Mouse (Mus musculus) G1E (cell line): Measurements from ENCODE around the gene Ccdc184.

Experiments used
- CTCF ChIP-seq: IDR thresholded peaks from 2 replicates; pipeline ENCODE4 v1.5.1; 2012; ENCODE audit warnings: low read depth, low read length, inconsistent platforms, mixed read lengths
- GATA1 ChIP-seq: IDR thresholded peaks from 2 replicates; pipeline ENCODE4 v1.6.1; 2012; ENCODE audit warnings: borderline replicate concordance, low read length, inconsistent platforms, mixed read lengths

- TF ChIP-seq CTCF (no peak), GATA1 (no peak)
Measured at GRCm38 (mm10) chr15:98157253-98157652, 9.7 kb upstream of the Ccdc184 start.
